In the genomic region with DNA sequence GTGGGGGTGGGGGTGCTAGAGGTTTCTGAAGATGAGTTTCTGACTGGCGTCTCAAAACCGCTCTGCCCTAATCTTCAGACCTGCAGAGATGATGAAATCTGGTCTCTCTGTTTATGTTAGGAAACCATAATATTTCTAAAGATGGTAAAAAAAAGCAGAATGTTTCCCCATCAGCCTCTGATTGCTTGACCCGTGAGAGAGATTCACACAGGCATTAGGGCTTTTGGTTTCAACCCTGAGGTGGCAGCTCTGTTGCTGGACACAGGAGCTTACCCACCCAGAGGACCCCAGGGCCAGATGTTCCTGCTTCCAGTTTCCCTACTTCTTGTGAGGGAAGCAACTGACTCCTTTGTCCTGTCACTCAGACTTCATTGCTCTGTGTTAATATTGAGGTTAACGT, we compare ENCODE assay signal across 24 mouse cellular contexts.
DNase-seq lines count a peak whose midpoint lies in the region; ATAC-seq and TF ChIP-seq lines count a peak whose summit lies in the region.
"Had no signal": no experiment of that assay in that cellular context is flagged by ENCODE, and none has a peak within 500 bp of the region (broad histone marks: within the 10 kb centered on the region; RNA-seq: fewer than 3 reads in every experiment).

No protein-coding gene starts in this region.

- no peaks in the 10 kb centered on the region for H3K79me2 ChIP-seq in liver, adult 2 months (ENCODE audit: control insufficient read depth, insufficient read depth, low read length)

- DNase-seq in liver, adult 2 months (ENCODE audit: extremely low read depth, low read depth, low spot score), result no peak
- DNase-seq in embryonic facial prominence, embryonic 11.5 days (ENCODE audit: low spot score), result no peak
- no peak for DNase-seq in layer of hippocampus, adult 9-11 months
- DNase-seq: adrenal gland, postnatal 25 days; cerebellum, adult 8-10 months; cerebellum, postnatal 36 days; embryo, embryonic 11 days; gastrocnemius, adult 2 months; liver; liver, postnatal 0 days; lung, postnatal 10 days; thymus, adult 2 months had no signal

- H3K4me1 ChIP-seq in forebrain, embryonic 13.5 days, result 0 out of 2 replicates have a peak, but pooled peaks cover 8% of the 10 kb centered on the region
- peaks cover 18% of the 10 kb centered on the region; the same call in 1 of the 2 replicates for H3K4me1 ChIP-seq in forebrain, embryonic 16.5 days (replicated peaks; ENCODE audit: control insufficient read depth, insufficient read depth, low read length)
- H3K4me1 ChIP-seq in liver, adult 2 months (ENCODE audit: control insufficient read depth, insufficient read depth, low read length), result peaks cover 5% of the 10 kb centered on the region; the same call in 1 of the 2 replicates
- no peaks in the 10 kb centered on the region for H3K4me1 ChIP-seq in liver, embryonic 12.5 days
- H3K4me1 ChIP-seq in embryonic facial prominence, embryonic 11.5 days (ENCODE audit: control insufficient read depth, insufficient read depth, low read length), result no peaks in the 10 kb centered on the region
- H3K4me1 ChIP-seq in kidney, embryonic 16.5 days (ENCODE audit: insufficient read depth, low read length), result peaks cover 10% of the 10 kb centered on the region; the same call in 1 of the 2 replicates
- H3K4me1 ChIP-seq: megakaryocyte, embryonic 14.5 days; neural tube, embryonic 12.5 days had no signal

- TF ChIP-seq CTCF in liver, adult 2 months (IDR thresholded peaks at IDR 0.05; ENCODE audit: low read depth, low read length), result no peak

- ATAC-seq in forebrain, embryonic 13.5 days, result no peak
- no peak for ATAC-seq in forebrain, embryonic 16.5 days
- no peak for ATAC-seq in liver, embryonic 12.5 days
- ATAC-seq in embryonic facial prominence, embryonic 11.5 days (replicated peaks; ENCODE audit: insufficient number of reproducible peaks, low FRiP score, low TSS enrichment, low read depth), result 0 out of 2 replicates have a peak, but pooled peaks have one; percentile 5
- peak; percentile 58 for ATAC-seq in megakaryocyte progenitor cell, adult 5-6 weeks (replicated peaks; ENCODE audit: poor library complexity)
- no peak for ATAC-seq in kidney, embryonic 16.5 days (ENCODE audit: low FRiP score, low TSS enrichment)
- ATAC-seq: intestine, embryonic 16.5 days; liver, postnatal 0 days; midbrain, embryonic 13.5 days had no signal

- 0 out of 2 replicates have a peak overlapping the region, but pooled peaks have one; percentile 19 for H3K27ac ChIP-seq in forebrain, embryonic 13.5 days
- H3K27ac ChIP-seq in forebrain, embryonic 16.5 days (ENCODE audit: low read length), result no peak overlapping the region
- peak overlapping the region; percentile 57 for H3K27ac ChIP-seq in liver, adult 2 months (replicated peaks; ENCODE audit: insufficient read depth, low read depth, low read length)
- no peak overlapping the region for H3K27ac ChIP-seq in liver, embryonic 12.5 days
- no peak overlapping the region for H3K27ac ChIP-seq in embryonic facial prominence, embryonic 11.5 days (replicated peaks; ENCODE audit: low read depth, low read length)
- no peak overlapping the region for H3K27ac ChIP-seq in kidney, embryonic 16.5 days (ENCODE audit: low read length)
- H3K27ac ChIP-seq: embryonic facial prominence, embryonic 15.5 days; gastrocnemius, adult 2 months; heart, embryonic 10.5 days; neural tube, embryonic 12.5 days had no signal

- no peaks in the 10 kb centered on the region for H3K36me3 ChIP-seq in forebrain, embryonic 13.5 days (ENCODE audit: poor library complexity, severe bottlenecking)
- no peaks in the 10 kb centered on the region for H3K36me3 ChIP-seq in forebrain, embryonic 16.5 days (ENCODE audit: control insufficient read depth, insufficient read depth)
- no peaks in the 10 kb centered on the region for H3K36me3 ChIP-seq in liver, adult 2 months (ENCODE audit: control insufficient read depth, insufficient read depth, low read length)
- H3K36me3 ChIP-seq in liver, embryonic 12.5 days, result no peaks in the 10 kb centered on the region
- no peaks in the 10 kb centered on the region for H3K36me3 ChIP-seq in embryonic facial prominence, embryonic 11.5 days (replicated peaks; ENCODE audit: control insufficient read depth, insufficient read depth, low read depth, low read length)
- H3K36me3 ChIP-seq in kidney, embryonic 16.5 days (ENCODE audit: insufficient read depth, low read length), result no peaks in the 10 kb centered on the region
- H3K36me3 ChIP-seq: embryonic facial prominence, embryonic 15.5 days; limb, embryonic 10.5 days; midbrain, embryonic 13.5 days; neural tube, embryonic 12.5 days had no signal

- no peak overlapping the region for H3K4me2 ChIP-seq in forebrain, embryonic 13.5 days
- H3K4me2 ChIP-seq in forebrain, embryonic 16.5 days (ENCODE audit: low read length), result no peak overlapping the region
- no peak overlapping the region for H3K4me2 ChIP-seq in liver, embryonic 12.5 days
- no peak overlapping the region for H3K4me2 ChIP-seq in embryonic facial prominence, embryonic 11.5 days (ENCODE audit: low read depth, low read length)
- no peak overlapping the region for H3K4me2 ChIP-seq in kidney, embryonic 16.5 days (replicated peaks; ENCODE audit: low read depth, low read length)
- H3K4me2 ChIP-seq: embryonic facial prominence, embryonic 15.5 days; midbrain, embryonic 13.5 days; neural tube, embryonic 12.5 days had no signal

- no peak overlapping the region for H3K4me3 ChIP-seq in forebrain, embryonic 13.5 days
- H3K4me3 ChIP-seq in forebrain, embryonic 16.5 days (replicated peaks; ENCODE audit: low read length), result no peak overlapping the region
- no peak overlapping the region for H3K4me3 ChIP-seq in liver, adult 2 months (ENCODE audit: insufficient read depth, low read depth, low read length)
- H3K4me3 ChIP-seq in liver, embryonic 12.5 days, result no peak overlapping the region
- H3K4me3 ChIP-seq in embryonic facial prominence, embryonic 11.5 days (ENCODE audit: low read depth, low read length), result no peak overlapping the region
- no peak overlapping the region for H3K4me3 ChIP-seq in kidney, embryonic 16.5 days (ENCODE audit: low read length)
- H3K4me3 ChIP-seq: embryonic facial prominence, embryonic 15.5 days; gastrocnemius, adult 2 months; heart, embryonic 10.5 days; limb, embryonic 10.5 days; megakaryocyte, embryonic 14.5 days; midbrain, embryonic 13.5 days; neural tube, embryonic 12.5 days had no signal

- WGBS in forebrain, embryonic 13.5 days, result 84% methylated on average over 4 of the region's 4 CpGs
- 81% methylated on average over 4 of the region's 4 CpGs for WGBS in forebrain, embryonic 16.5 days
- WGBS in liver, adult 2 months, result 56% methylated on average over 4 of the region's 4 CpGs
- 65% methylated on average over 4 of the region's 4 CpGs for WGBS in liver, embryonic 12.5 days (ENCODE audit: insufficient replicate concordance)
- WGBS in embryonic facial prominence, embryonic 11.5 days, result 54% methylated on average over 4 of the region's 4 CpGs
- WGBS in kidney, embryonic 16.5 days, result 66% methylated on average over 4 of the region's 4 CpGs

- TF ChIP-seq POLR2A in liver, adult 2 months (IDR thresholded peaks at IDR 0.05; ENCODE audit: extremely low read depth, insufficient read depth, low read length), result no peak

- no peaks in the 10 kb centered on the region for H3K27me3 ChIP-seq in forebrain, embryonic 13.5 days
- no peaks in the 10 kb centered on the region for H3K27me3 ChIP-seq in forebrain, embryonic 16.5 days (replicated peaks; ENCODE audit: control insufficient read depth, insufficient read depth, low read length)
- H3K27me3 ChIP-seq in liver, adult 2 months (ENCODE audit: control insufficient read depth, insufficient read depth, low read length), result no peaks in the 10 kb centered on the region
- no peaks in the 10 kb centered on the region for H3K27me3 ChIP-seq in liver, embryonic 12.5 days (replicated peaks)
- no peaks in the 10 kb centered on the region for H3K27me3 ChIP-seq in embryonic facial prominence, embryonic 11.5 days (ENCODE audit: control insufficient read depth, insufficient read depth, low read length)
- no peaks in the 10 kb centered on the region for H3K27me3 ChIP-seq in kidney, embryonic 16.5 days (ENCODE audit: insufficient read depth, low read length)
- H3K27me3 ChIP-seq: embryonic facial prominence, embryonic 15.5 days; midbrain, embryonic 13.5 days; neural tube, embryonic 12.5 days had no signal

- H3K9me3 ChIP-seq in forebrain, embryonic 13.5 days (replicated peaks), result peaks cover 8% of the 10 kb centered on the region
- H3K9me3 ChIP-seq in forebrain, embryonic 16.5 days (ENCODE audit: control insufficient read depth, low read length), result peaks cover 6% of the 10 kb centered on the region
- H3K9me3 ChIP-seq in liver, embryonic 12.5 days (replicated peaks), result no peaks in the 10 kb centered on the region
- no peaks in the 10 kb centered on the region; the same call in 1 of the 2 replicates for H3K9me3 ChIP-seq in embryonic facial prominence, embryonic 11.5 days (replicated peaks; ENCODE audit: control insufficient read depth, low read length)
- peaks cover 7% of the 10 kb centered on the region for H3K9me3 ChIP-seq in kidney, embryonic 16.5 days (ENCODE audit: low read length)
- H3K9me3 ChIP-seq: limb, embryonic 10.5 days had no signal

- H3K9ac ChIP-seq in forebrain, embryonic 13.5 days, result no peak overlapping the region
- H3K9ac ChIP-seq in forebrain, embryonic 16.5 days (replicated peaks; ENCODE audit: low read depth, low read length), result no peak overlapping the region
- H3K9ac ChIP-seq in liver, adult 2 months (ENCODE audit: low read depth, low read length), result no peak overlapping the region
- H3K9ac ChIP-seq in liver, embryonic 12.5 days, result no peak overlapping the region
- H3K9ac ChIP-seq in embryonic facial prominence, embryonic 11.5 days (replicated peaks; ENCODE audit: low read length), result no peak overlapping the region
- no peak overlapping the region for H3K9ac ChIP-seq in kidney, embryonic 16.5 days (replicated peaks; ENCODE audit: low read length)
- H3K9ac ChIP-seq: embryonic facial prominence, embryonic 15.5 days; liver, postnatal 0 days; midbrain, embryonic 13.5 days; neural tube, embryonic 12.5 days had no signal

Comparison
In these comparisons a context has a peak if more than half of its experiments do, and no peak if none do; other contexts are left out.
1. H3K27ac ChIP-seq: peak in forebrain, embryonic 13.5 days (single experiment) and liver, adult 2 months (single experiment); none in forebrain, embryonic 16.5 days (single experiment), liver, embryonic 12.5 days (single experiment), embryonic facial prominence, embryonic 11.5 days (single experiment) and kidney, embryonic 16.5 days (single experiment).
2. ATAC-seq: peak in embryonic facial prominence, embryonic 11.5 days (single experiment) and megakaryocyte progenitor cell, adult 5-6 weeks (single experiment); none in forebrain, embryonic 13.5 days (single experiment), forebrain, embryonic 16.5 days (single experiment), liver, embryonic 12.5 days (single experiment) and kidney, embryonic 16.5 days (single experiment).